Mouse (Mus musculus) hindbrain, embryonic 16.5 days (tissue): ENCODE results near the gene Casq1. TPM values are rescaled to one million over a fixed set of nuclear protein-coding genes. Genes with fewer than 3 reads are reported as not detected.
A peak's percentile ranks its signal among the peaks of the same experiment; 100 is the strongest.

ENCODE experiments used
- ATAC-seq: fragments of 200-750 bp; cut with Nextera tagmentation; 2 replicates; pipeline ENCODE4 v1.8.0; 2017; ENCODE audit warnings: moderate TSS enrichment, moderate library complexity
- H3K27ac ChIP-seq: fragments of 300-500 bp; sonication (generic); 2 replicates; pipeline ENCODE4 v1.5.1; 2014; ENCODE audit warnings: low read depth, mild to moderate bottlenecking, control low read depth, low read length, moderate library complexity
- H3K27me3 ChIP-seq: fragments of 300-500 bp; sonication (generic); replicated peaks from 2 replicates; pipeline ENCODE4 v1.6.1; 2014; ENCODE audit warnings: low read length; ENCODE audit not compliant: control insufficient read depth, insufficient read depth
- H3K36me3 ChIP-seq: fragments of 300-500 bp; sonication (generic); 2 replicates; pipeline ENCODE4 v1.6.1; 2014; ENCODE audit warnings: mild to moderate bottlenecking, low read length, moderate library complexity, mixed read lengths; ENCODE audit not compliant: control insufficient read depth, insufficient read depth
- H3K4me1 ChIP-seq: fragments of 300-500 bp; sonication (generic); 2 replicates; pipeline ENCODE4 v1.6.1; 2014; ENCODE audit warnings: low read depth, low read length; ENCODE audit not compliant: control insufficient read depth, insufficient read depth
- H3K4me2 ChIP-seq: fragments of 300-500 bp; sonication (generic); 2 replicates; pipeline ENCODE4 v1.6.1; 2014; ENCODE audit warnings: mild to moderate bottlenecking, low read length, control low read depth, moderate library complexity
- H3K4me3 ChIP-seq: fragments of 300-500 bp; sonication (generic); 2 replicates; pipeline ENCODE4 v1.5.1; 2014; ENCODE audit warnings: mild to moderate bottlenecking, low read length, control low read depth, moderate library complexity
- H3K9ac ChIP-seq: fragments of 300-500 bp; sonication (generic); 2 replicates; pipeline ENCODE4 v1.6.1; 2014; ENCODE audit warnings: low read depth, mild to moderate bottlenecking, control low read depth, low read length, moderate library complexity
- H3K9me3 ChIP-seq: fragments of 300-500 bp; sonication (generic); 2 replicates; pipeline ENCODE4 v1.6.1; 2014; ENCODE audit warnings: mild to moderate bottlenecking, low read length, moderate library complexity; ENCODE audit not compliant: control insufficient read depth
- WGBS: fragments of 180-500 bp; shearing (Covaris S2); extraction: QIAGEN DNeasy Blood & Tissue Kit; methylation state at CpG from one replicate; pipeline ENCODE4 v1.1.7; 2014; 5-methylcytosine and 5-hydroxymethylcytosine counted together
- polyA plus RNA-seq: library from polyadenylated mRNA; unstranded; fragments of >200 nt; fragmentation: Nextera tagmentation; extraction: Ambion mirVana; gene quantifications from 2 replicates; pipeline ENCODE4 v1.2.1, GENCODE M21; 2015

Gene Casq1
- polyA plus RNA-seq, 1 experiment from 2014 or later = 1.5 TPM

DNA sequence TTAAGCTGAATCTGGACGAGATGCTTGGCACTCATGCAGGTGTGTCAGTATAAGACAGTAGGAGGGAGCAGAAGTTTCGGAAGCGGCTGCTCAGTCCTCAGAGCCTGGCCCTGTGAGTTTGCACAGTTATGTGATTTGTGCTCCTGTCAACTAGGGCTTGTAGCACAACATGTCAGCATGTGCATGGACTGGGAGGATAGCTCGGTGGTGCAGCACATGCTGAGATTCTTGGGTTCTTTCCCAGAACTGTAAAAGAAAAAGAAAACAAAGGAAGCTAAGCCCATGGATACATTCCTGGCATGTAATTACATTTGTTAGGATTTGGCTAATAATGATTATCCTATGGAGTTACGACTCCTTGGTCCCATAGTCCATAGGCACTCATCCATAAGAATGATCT, 46.5 kb downstream of the Casq1 start:
- H3K4me1 ChIP-seq = no peaks in the 10 kb centered on the region
- no peaks in the 10 kb centered on the region for H3K27me3 ChIP-seq
- ATAC-seq = no peak
- H3K9ac ChIP-seq = no peak overlapping the region
- no peaks in the 10 kb centered on the region for H3K9me3 ChIP-seq
- no peak overlapping the region for H3K4me3 ChIP-seq
- H3K4me2 ChIP-seq = no peak overlapping the region
- no peak overlapping the region for H3K27ac ChIP-seq
- H3K36me3 ChIP-seq = peaks cover 40% of the 10 kb centered on the region
- WGBS = 47% methylated on average over 5 of the region's 5 CpGs

DNA sequence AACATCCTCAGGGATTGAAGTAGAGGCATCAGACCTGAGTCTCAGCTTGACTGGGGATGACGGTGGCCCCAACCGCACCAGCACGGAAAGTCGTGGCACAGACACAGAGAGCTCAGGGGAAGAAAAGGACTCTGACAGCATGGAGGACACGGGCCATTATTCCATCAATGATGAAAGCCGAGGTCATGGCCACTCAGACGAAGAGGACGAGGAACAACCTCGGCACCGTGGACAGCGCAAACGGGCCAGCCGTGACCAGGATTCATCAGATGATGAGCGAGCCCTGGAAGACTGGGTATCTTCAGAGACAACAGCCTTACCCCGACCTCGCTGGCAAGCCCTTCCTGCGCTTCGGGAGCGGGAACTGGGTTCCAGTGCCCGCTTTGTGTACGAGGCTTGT, 47.3 kb downstream of the Casq1 start:
- Histone ChIP-seq H3K9ac (no peak overlapping the region), H3K4me2 (no peak overlapping the region), H3K27me3 (no peaks in the 10 kb centered on the region), H3K4me1 (no peaks in the 10 kb centered on the region), H3K27ac (no peak overlapping the region), H3K4me3 (no peak overlapping the region), H3K36me3 (peaks cover 41% of the 10 kb centered on the region), H3K9me3 (no peaks in the 10 kb centered on the region)
- ATAC-seq = no peak
- 88% methylated on average over 21 of the region's 21 CpGs for WGBS

DNA sequence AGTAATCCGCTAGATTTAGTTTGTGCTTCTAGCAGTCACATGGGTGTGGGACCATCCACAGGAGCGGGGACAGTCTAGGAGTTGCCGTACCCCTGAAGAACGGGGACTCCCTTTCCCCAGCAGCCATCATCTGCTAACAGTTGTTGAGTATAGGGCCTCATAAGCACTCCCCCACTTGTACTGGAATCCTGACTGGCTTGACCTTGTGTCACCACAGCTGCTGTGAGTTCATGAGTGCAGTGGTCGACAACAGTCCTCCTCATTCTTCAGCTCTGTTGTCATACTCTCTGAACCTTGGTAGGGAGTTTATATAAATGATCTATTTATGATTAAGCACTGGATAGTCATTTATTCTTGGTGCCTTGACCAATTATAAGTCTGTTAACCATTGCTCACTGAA, 49.9 kb downstream of the Casq1 start:
- Histone ChIP-seq H3K9ac (no peak overlapping the region), H3K4me1 (no peaks in the 10 kb centered on the region), H3K4me2 (no peak overlapping the region), H3K36me3 (peaks cover 45% of the 10 kb centered on the region), H3K9me3 (no peaks in the 10 kb centered on the region), H3K4me3 (no peak overlapping the region), H3K27me3 (no peaks in the 10 kb centered on the region), H3K27ac (no peak overlapping the region)
- no peak for ATAC-seq
- 98% methylated on average over 5 of the region's 5 CpGs for WGBS

DNA sequence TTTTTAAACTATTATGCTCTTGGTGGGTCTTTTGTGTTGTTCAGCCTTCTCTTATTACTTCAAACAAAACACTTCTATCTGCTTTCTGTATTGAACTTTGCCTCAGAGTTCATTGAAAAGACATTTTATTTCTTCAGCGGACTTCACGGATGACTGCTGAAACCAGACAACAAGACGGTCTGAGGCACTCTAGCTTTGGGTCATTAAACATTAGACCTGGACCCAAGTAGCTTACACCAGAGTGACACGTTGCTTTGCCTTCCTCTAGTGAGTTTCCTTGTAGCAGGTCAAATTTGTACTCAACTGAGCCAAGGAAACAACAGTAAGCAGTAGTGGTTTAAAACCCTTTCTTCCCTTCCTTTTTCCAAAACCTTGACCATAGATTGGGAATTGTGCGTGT, 51.8 kb downstream of the Casq1 start:
- no peak for ATAC-seq
- H3K4me3 ChIP-seq = no peak overlapping the region
- 69% methylated on average over 5 of the region's 5 CpGs for WGBS
- no peak overlapping the region for H3K27ac ChIP-seq
- peaks cover 35% of the 10 kb centered on the region for H3K36me3 ChIP-seq
- H3K4me2 ChIP-seq = no peak overlapping the region
- no peaks in the 10 kb centered on the region for H3K27me3 ChIP-seq
- H3K9ac ChIP-seq = no peak overlapping the region
- H3K9me3 ChIP-seq = no peaks in the 10 kb centered on the region
- no peaks in the 10 kb centered on the region; the same call in none of the 2 replicates for H3K4me1 ChIP-seq

DNA sequence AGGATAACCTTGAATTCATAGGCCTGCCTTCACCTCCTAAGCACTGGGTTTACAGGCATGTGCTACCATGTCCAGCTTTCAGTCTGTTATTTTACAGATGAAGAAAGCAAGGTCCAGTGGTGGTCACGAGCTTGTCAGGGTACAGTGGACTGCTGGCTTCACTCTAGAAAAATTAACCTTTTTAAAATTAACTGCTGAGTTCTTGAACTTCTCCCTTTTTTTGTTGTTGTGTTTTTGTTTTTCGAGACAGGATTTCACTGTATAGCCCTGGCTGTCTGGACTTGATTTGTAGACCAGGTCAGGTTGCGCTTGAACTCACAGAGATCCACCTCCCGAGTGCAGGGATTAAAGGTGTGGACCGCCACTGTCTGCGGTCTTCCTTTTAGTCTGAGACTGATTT, 56.7 kb downstream of the Casq1 start:
- ATAC-seq = no peak
- no peak overlapping the region for H3K4me2 ChIP-seq
- H3K9me3 ChIP-seq = no peaks in the 10 kb centered on the region
- no peaks in the 10 kb centered on the region; the same call in none of the 2 replicates for H3K4me1 ChIP-seq
- no peak overlapping the region for H3K27ac ChIP-seq
- 92% methylated on average over 6 of the region's 6 CpGs for WGBS
- peaks cover 12% of the 10 kb centered on the region; the same call in 1 of the 2 replicates for H3K36me3 ChIP-seq
- H3K9ac ChIP-seq = no peak overlapping the region
- H3K27me3 ChIP-seq = no peaks in the 10 kb centered on the region
- H3K4me3 ChIP-seq = no peak overlapping the region

DNA sequence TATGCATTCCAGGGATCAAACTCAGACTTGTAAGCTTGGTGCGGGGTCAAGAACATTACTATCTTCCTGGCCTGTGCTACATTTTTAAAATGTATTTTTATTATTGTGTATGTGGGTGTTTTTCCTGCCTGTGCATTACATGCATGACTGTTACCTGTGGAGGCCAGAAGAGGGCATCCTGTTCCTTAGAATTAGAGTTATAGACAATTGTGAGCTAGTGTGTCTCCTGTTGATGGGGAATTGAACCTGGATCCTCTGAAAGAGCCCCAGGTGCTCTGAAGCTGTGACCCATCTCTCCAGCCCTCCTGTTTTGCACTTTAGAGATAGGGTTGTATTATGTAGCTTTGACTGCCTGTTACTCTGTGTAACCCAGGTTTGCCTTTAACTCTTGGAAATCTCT, 57.7 kb downstream of the Casq1 start:
- H3K9ac ChIP-seq = no peak overlapping the region
- H3K4me2 ChIP-seq = no peak overlapping the region
- peaks cover 9% of the 10 kb centered on the region; the same call in 1 of the 2 replicates for H3K36me3 ChIP-seq
- H3K27ac ChIP-seq = no peak overlapping the region
- H3K27me3 ChIP-seq = no peaks in the 10 kb centered on the region
- no peak overlapping the region for H3K4me3 ChIP-seq
- peak; percentile 69 for ATAC-seq
- no peaks in the 10 kb centered on the region; the same call in none of the 2 replicates for H3K4me1 ChIP-seq
- 96% methylated on average over 1 of the region's 1 CpGs for whole genome bisulfite sequencing
- H3K9me3 ChIP-seq = no peaks in the 10 kb centered on the region

DNA sequence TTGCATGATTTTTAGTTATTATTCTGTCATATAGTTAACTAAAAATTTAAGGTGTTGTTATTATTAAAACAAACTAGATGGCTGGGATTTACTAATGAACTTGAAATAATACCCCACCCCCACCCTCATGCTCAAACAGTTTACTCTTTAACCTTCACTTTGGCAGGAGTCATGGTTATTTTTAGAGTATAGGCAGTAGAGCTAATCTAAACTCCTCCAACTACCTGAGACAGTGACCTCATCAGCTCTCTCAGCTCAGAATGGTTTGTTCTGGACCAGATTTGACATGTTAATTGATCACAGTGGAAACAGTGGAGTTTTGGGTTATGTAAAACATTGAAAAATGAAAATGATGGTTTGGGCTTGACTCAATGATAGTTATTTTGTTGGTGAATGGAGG, 59.2 kb downstream of the Casq1 start:
- no peaks in the 10 kb centered on the region for H3K36me3 ChIP-seq
- no peak for ATAC-seq
- no peaks in the 10 kb centered on the region; the same call in none of the 2 replicates for H3K4me1 ChIP-seq
- H3K4me3 ChIP-seq = no peak overlapping the region
- no peak overlapping the region for H3K27ac ChIP-seq
- H3K9ac ChIP-seq = no peak overlapping the region
- no peak overlapping the region for H3K4me2 ChIP-seq
- no peaks in the 10 kb centered on the region for H3K27me3 ChIP-seq
- H3K9me3 ChIP-seq = no peaks in the 10 kb centered on the region

DNA sequence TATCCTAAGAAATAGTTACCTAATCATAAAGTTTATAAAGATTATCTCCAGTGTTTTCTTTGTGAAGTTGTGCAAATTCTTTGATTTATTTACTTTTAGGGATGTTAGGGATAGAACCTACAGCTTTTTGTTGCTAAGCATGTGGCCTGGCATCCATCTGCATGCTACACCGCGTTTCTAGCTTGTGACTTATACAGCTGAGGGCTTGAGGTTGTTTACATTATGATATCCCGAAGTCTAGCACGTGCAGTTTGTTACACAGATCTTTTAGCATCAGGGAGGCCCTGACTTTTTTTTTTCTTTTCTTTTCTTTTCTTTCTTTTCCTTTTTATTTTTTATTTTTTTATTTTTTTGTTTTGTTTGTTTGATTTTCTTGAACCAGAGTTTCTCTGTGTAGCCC, 59.7 kb downstream of the Casq1 start:
- Histone ChIP-seq H3K4me1 (no peaks in the 10 kb centered on the region; the same call in none of the 2 replicates), H3K9me3 (no peaks in the 10 kb centered on the region), H3K4me2 (no peak overlapping the region), H3K27ac (no peak overlapping the region), H3K9ac (no peak overlapping the region), H3K36me3 (no peaks in the 10 kb centered on the region), H3K27me3 (no peaks in the 10 kb centered on the region), H3K4me3 (no peak overlapping the region)
- no peak for ATAC-seq
- 75% methylated on average over 4 of the region's 4 CpGs for WGBS
